Mouse (Mus musculus) gastrocnemius, postnatal 36 days (tissue): Measurements from ENCODE around the gene Atp9a. TPM values are rescaled to one million over a fixed set of nuclear protein-coding genes. Genes with fewer than 3 reads are reported as not detected.

ENCODE experiments used
- DNase-seq, 2 experiments: peaks; one replicate each; pipeline ENCODE4 v3.0.0; 2022
- intact Hi-C: fragments of 180-260 bp; cut with DNase I; formaldehyde crosslinking; loops from one replicate; pipeline ENCODE4 v1.15.1; 2025
- total RNA-seq, 2 experiments: library from RNA; stranded (reverse); gene quantifications; 2 replicates each; pipeline ENCODE4 v1.2.3; 2021

Gene Atp9a
- total RNA-seq, 2 experiments from 2014 or later = 12.7 to 14.7 TPM

DNA sequence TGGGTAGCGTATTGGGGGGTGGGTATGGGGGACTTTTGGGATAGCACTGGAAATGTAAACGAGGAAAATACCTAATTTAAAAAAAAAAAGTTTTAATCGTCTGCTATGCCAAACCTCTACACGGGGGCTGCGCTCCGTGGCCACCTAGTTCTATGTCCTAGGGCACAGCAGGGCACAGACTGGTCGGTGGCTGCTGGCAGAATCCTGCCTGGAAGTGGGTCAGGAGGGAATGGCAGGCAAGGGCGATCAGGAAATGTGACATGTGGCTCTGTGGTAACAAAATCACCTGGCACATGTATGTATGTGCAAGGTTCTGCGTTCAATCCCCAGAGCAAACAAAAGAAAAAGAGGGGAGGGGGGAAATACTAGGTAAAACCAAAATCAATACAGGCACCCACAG lies 56.3 kb downstream of the Atp9a start:
- no peak for DNase-seq
- intact Hi-C loops = no loop called here

DNA sequence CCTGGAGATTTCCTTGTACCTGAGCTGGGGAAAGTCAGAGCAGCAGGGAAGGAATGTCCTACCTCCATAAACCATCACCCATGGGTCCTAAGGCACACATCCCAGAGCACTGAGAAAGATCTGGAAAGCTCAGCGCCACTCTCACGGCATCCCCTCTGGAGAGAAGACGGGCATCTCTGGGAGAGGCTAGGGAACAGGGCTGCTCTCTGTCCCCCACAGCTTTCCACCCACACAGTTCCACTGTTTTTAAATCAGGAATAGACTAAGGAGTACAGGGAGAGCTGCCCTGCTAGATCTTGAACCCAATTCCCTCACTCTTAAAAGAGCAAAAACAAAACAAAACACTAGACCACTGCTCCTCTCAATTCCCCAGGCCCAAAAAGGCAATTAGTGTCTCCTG lies 57.5 kb downstream of the Atp9a start:
- intact Hi-C loops = no loop called here
- DNase-seq = no peak

GRCm38 (mm10) chr2:168683520-168684150 lies 58.6 kb downstream of the Atp9a start:
- DNase-seq = no peak
- intact Hi-C loops = no loop called here

DNA sequence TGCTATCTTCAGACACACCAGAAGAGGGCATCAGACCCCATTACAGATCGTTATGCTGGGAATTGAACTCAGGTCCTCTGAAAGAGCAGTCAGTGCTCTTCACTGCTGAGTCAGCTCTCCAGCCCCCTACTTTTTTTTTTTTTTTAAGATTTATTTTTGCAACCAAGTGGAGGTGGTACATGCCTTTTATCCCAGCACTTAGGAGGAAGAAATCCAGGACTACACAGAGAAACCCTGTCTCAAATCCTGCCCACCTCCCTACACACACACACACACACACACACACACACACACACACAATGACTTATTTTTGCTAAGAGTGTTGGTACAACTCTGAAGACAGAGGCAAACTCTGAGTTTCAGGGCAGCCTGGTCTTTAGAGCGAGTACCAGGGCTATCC lies 59.5 kb downstream of the Atp9a start:
- intact Hi-C loops = no loop called here
- DNase-seq = no peak

GRCm38 (mm10) chr2:168681531-168681930 lies 60.7 kb downstream of the Atp9a start:
- no peak for DNase-seq
- intact Hi-C loops = no loop called here

- intact Hi-C loops = no loop called here
- no peak for DNase-seq
These were observed 62.6 kb downstream of the Atp9a start for GRCm38 (mm10) chr2:168679381-168680199.

- intact Hi-C loops = no loop called here
These were observed 63.4 kb downstream of the Atp9a start for GRCm38 (mm10) chr2:168678662-168679294.

GRCm38 (mm10) chr2:168677650-168678049 lies 64.6 kb downstream of the Atp9a start:
- intact Hi-C loops = no loop called here
- DNase-seq = no peak

More at GRCm38 (mm10) chr2:168678662-168679294, 63.4 kb downstream of the Atp9a start:
- no peak for DNase-seq

DNA sequence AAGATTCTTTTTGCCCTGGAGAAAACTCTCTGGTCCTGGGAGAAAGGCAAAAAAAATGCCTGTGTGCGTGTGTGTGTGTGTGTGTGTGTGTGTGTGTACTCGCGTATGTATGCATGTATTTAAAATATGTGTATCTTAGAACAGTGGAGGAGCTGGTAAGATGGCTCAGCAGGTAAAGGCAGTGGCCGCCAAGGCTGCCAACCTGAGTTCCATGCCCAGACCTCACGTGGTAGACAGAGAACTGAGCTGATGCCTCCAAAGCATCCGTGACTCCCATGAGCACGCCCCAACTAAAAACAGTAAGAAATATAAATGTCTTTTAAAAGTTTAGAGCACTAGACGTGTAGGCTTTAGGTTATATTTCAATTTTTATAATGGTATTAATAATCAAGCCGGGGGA lies 70.5 kb downstream of the Atp9a start:
- intact Hi-C loops = no loop called here
- DNase-seq = no peak

- intact Hi-C loops = no loop called here
- DNase-seq = no peak
These were observed 72.0 kb downstream of the Atp9a start for GRCm38 (mm10) chr2:168670241-168670640.

GRCm38 (mm10) chr2:168669762-168670161 lies 72.4 kb downstream of the Atp9a start:
- DNase-seq = no peak
- intact Hi-C loops = no loop called here

- no peak for DNase-seq
- intact Hi-C loops = no loop called here
These were observed 74.5 kb downstream of the Atp9a start for GRCm38 (mm10) chr2:168667745-168668144.

DNA sequence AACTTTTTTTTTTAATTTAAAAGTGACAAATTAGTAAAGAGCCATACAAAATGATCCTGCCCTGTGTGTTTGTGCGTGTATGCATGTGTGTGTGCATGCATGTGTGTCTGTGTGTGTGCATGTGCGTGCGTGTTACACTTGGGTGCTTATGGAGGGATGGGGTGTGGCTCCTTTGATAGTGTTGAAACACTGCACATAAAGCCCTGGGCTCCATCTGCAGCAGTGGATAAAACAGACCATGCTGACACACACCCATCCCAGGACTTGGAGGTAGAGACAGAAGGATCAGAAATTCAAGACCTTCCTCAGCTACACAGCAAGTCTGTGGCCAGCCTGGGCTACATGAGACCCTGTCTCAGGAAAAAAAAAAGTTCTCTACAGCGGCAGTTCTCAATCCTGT lies 76.5 kb downstream of the Atp9a start:
- DNase-seq = no peak
- intact Hi-C loops = no loop called here

DNA sequence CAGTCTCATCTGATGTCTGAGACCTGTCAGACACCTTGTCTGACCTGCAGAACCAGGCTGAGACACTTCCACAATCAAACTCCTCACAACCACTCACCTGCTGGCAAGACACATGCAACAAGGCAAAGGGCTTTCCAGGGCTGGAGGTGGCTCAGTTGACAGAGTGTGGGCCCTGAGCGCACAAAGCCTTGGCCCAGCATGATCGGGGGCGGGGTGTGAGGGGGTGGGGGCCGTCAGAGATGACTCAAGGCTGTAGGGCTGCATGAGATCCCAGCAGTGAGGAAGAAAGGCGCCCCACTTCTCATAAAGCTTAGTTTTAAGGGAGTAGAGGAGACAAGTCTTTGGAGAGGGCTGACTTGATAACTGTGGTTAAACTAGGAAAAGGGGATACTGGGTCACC lies 78.5 kb downstream of the Atp9a start:
- DNase-seq = no peak
- intact Hi-C loops = no loop called here

DNA sequence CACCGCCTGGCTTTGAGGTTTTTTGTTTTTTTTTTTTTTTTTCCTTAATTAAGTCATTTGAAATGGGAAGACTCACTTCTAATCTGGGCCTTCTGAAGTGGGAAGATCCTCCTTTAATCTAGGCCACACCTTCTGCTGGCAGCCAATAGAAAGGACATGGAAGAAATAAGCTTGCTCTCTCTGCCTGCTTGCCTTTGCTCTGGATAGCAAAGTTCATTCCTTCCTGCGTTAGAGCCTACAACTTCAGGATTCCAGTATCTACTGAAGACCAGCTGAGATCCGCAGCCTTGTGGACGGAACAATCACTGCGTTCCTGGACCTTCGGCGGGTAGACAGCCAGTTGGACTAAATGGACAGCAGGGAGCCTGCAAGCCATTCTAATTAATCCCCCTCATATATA lies 79.0 kb downstream of the Atp9a start:
- intact Hi-C loops = no loop called here
- no peak for DNase-seq

GRCm38 (mm10) chr2:168661802-168662201 lies 80.4 kb downstream of the Atp9a start:
- no peak for DNase-seq
- intact Hi-C loops = no loop called here

GRCm38 (mm10) chr2:168660344-168660743 lies 81.9 kb downstream of the Atp9a start:
- intact Hi-C loops = no loop called here

DNA sequence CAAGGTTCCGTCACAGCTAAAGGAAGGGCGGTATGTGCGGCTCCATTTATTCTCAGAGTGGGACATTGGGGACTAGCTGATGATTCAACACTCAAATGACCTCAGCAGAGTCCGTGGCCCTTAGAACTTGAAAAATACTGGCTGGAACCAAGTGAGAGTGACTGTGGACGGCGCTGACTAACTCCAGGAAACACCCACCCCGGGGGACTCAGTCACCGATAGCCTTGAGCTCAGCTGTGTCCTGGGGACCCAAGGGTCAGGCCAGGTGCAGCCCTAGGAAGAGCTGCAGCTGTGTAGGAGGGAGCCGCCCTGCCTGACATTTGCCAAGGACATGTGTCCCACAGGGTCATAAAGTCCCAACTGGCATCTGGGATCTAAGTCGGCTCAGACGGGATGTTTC lies 83.7 kb downstream of the Atp9a start:
- no peak for DNase-seq
- intact Hi-C loops = no loop called here

More at GRCm38 (mm10) chr2:168660344-168660743, 81.9 kb downstream of the Atp9a start:
- no peak for DNase-seq

- DNase-seq = no peak
- intact Hi-C loops = no loop called here
These were observed 85.5 kb downstream of the Atp9a start for GRCm38 (mm10) chr2:168656569-168657308.

- no peak for DNase-seq
- intact Hi-C loops = no loop called here
These were observed 87.1 kb downstream of the Atp9a start for GRCm38 (mm10) chr2:168654983-168655669.
